Mouse (Mus musculus): ENCODE data around the gene Casc3. TPM values are rescaled to one million over a fixed set of nuclear protein-coding genes. Genes with fewer than 3 reads are reported as not detected.

Gene Casc3
- polyA plus RNA-seq, 1 experiment from 2014 or later: 7.0 TPM

DNA sequence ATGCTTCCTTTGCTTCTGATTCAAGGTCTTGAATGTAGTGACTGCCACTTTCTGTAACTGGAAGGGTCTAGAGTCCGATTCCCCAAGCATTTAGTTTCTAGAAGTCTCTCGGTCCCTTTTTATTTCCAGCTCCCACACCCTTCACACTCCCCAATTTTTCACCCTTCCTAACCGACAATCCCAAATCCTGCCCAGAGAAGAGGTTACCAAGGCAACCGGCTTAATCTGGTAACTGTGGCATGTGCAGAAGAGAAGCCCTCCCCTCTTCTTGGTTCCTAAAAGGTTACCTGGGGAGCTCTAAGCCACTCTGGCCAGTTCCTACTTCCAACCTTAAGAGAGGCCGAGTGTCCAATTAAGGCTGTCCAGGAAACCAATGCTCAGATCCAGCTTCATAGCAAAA is 30.6 kb downstream of the Casc3 start:
- peaks cover 32% of the 10 kb centered on the region for H3K36me3 ChIP-seq (replicated peaks; ENCODE audit: insufficient read depth, low read length)
- H3K9ac ChIP-seq (replicated peaks): no peak overlapping the region
- no peak overlapping the region for H3K4me3 ChIP-seq (ENCODE audit: low read depth, low read length)
- 67% methylated on average over 5 of the region's 5 CpGs for whole genome bisulfite sequencing (ENCODE audit: insufficient replicate concordance)
- peaks cover 12% of the 10 kb centered on the region for H3K4me1 ChIP-seq (ENCODE audit: insufficient read depth)
- H3K27ac ChIP-seq (ENCODE audit: low read depth): no peak overlapping the region
- TF ChIP-seq CTCF (IDR thresholded peaks at IDR 0.05; ENCODE audit: low read depth): no peak
- H3K4me2 ChIP-seq (ENCODE audit: low read depth, low read length): no peak overlapping the region
- DNase-seq: no peak
- ATAC-seq: no peak
- no peaks in the 10 kb centered on the region for H3K9me3 ChIP-seq (ENCODE audit: low read length)
- peaks cover 19% of the 10 kb centered on the region for H3K27me3 ChIP-seq (ENCODE audit: insufficient read depth, low read length)

DNA sequence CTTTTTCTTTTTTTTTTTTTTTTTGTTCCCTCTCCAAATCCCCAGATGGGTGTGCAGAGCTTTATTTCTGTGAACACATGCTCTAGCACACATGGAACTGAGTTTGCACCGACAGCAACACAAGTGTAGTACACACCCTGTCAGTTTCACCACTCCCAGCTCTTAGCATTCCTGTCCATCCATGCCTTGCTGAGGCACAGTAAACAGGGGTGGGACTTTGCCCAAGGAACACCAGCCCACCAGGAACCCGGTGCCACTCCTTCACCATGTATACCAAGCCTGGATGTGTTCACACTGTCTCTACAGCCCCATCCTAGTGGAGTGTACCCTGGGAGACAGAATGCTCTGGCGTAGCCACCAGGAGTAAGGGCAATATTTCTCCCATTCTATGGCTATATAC is 31.0 kb downstream of the Casc3 start:
- no peak for ATAC-seq
- Histone ChIP-seq H3K9ac (replicated peaks) (no peak overlapping the region), H3K4me1 (ENCODE audit: insufficient read depth) (peaks cover 12% of the 10 kb centered on the region), H3K4me3 (ENCODE audit: low read depth, low read length) (no peak overlapping the region), H3K4me2 (ENCODE audit: low read depth, low read length) (no peak overlapping the region), H3K36me3 (replicated peaks; ENCODE audit: insufficient read depth, low read length) (peaks cover 31% of the 10 kb centered on the region), H3K9me3 (ENCODE audit: low read length) (no peaks in the 10 kb centered on the region), H3K27ac (ENCODE audit: low read depth) (no peak overlapping the region), H3K27me3 (ENCODE audit: insufficient read depth, low read length) (peaks cover 19% of the 10 kb centered on the region)
- no peak for DNase-seq
- no peak for TF ChIP-seq EP300 (IDR thresholded peaks at IDR 0.05; ENCODE audit: low read depth)
- no peak for TF ChIP-seq CTCF (IDR thresholded peaks at IDR 0.05; ENCODE audit: low read depth)
- WGBS (ENCODE audit: insufficient replicate concordance): 57% methylated on average over 3 of the region's 3 CpGs

DNA sequence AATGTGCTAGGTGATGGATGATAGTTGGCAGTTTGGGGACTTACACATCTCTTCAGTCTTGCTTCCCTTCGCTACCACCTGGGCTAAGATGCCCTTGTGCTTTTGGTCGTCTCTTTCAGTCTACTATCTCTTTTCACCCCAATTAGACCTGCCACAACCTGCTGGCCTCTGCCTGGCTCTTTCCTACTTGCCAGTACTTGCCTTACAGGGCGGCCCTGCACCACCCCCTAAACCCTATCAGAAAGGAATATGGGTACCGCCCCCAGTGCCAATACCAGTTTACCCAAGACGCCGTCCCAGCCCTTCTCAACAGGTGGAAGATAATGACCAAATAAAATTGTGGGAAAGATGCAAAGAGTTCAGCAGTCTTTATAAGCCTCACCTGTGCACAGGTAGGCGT is 31.4 kb downstream of the Casc3 start:
- WGBS (ENCODE audit: insufficient replicate concordance): 37% methylated on average over 7 of the region's 7 CpGs
- Histone ChIP-seq H3K9ac (replicated peaks) (no peak overlapping the region), H3K4me3 (ENCODE audit: low read depth, low read length) (peak overlapping the region; percentile 57)

DNA sequence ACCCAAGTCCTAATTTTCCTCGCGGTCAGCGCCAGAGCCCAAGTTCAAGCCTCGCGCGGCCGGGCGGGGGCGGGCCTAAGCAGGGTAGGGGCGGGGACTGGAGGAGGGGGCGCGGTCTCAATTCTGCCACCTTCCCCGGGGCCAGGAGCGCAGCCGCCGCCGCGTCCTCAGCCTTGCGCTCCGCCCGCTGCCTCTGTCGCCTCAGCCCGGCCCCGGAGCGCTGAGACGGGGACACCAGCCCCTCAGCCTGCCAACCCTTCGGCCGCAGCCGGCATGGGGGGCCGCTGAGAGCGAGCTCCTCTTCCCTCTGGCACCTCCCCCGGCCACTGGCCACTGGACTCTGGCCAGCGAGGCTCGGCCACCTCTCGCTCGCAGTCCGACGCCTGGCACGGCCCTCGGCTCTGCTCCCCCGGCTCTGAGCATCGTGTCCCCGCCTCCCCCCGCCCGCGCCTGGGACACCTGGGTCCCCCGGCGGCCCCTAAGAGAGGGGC is 32.0 kb downstream of the Casc3 start, which contains the start of gene Rapgefl1:
Rapgefl1 (plus strand) TSS at position 135 of the 491 bp plus-strand sequence.
- H3K4me3 ChIP-seq (ENCODE audit: low read depth, low read length): peak within 1 kb of the TSS; percentile 57
- peak within 1 kb of the TSS; percentile 85 for H3K4me2 ChIP-seq (ENCODE audit: low read depth, low read length)
- TF ChIP-seq EP300 (IDR thresholded peaks at IDR 0.05; ENCODE audit: low read depth) (no peak), CTCF (IDR thresholded peaks at IDR 0.05; ENCODE audit: low read depth) (no peak)
- H3K9ac ChIP-seq (replicated peaks): peak within 1 kb of the TSS; percentile 68
- WGBS (ENCODE audit: insufficient replicate concordance): under 1% methylated on average over 37 of the region's 48 CpGs
- DNase-seq: peak; percentile 90
- H3K9me3 ChIP-seq (ENCODE audit: low read length): no peaks in the 10 kb centered on the region
- H3K4me1 ChIP-seq (ENCODE audit: insufficient read depth): peaks cover 12% of the 10 kb centered on the region
- ATAC-seq: peak; percentile 92
- no peak within 1 kb of the TSS for H3K27ac ChIP-seq (ENCODE audit: low read depth)
- H3K36me3 ChIP-seq (replicated peaks; ENCODE audit: insufficient read depth, low read length): peaks cover 23% of the 10 kb centered on the region
- H3K27me3 ChIP-seq (ENCODE audit: insufficient read depth, low read length): peaks cover 19% of the 10 kb centered on the region

More for the DNA sequence above, 31.4 kb downstream of the Casc3 start:
- DNase-seq: no peak
- Histone ChIP-seq H3K27me3 (ENCODE audit: insufficient read depth, low read length) (peaks cover 19% of the 10 kb centered on the region), H3K27ac (ENCODE audit: low read depth) (no peak overlapping the region), H3K4me2 (ENCODE audit: low read depth, low read length) (peak overlapping the region; percentile 85), H3K4me1 (ENCODE audit: insufficient read depth) (peaks cover 12% of the 10 kb centered on the region), H3K36me3 (replicated peaks; ENCODE audit: insufficient read depth, low read length) (peaks cover 28% of the 10 kb centered on the region), H3K9me3 (ENCODE audit: low read length) (no peaks in the 10 kb centered on the region)
- ATAC-seq: no peak
- TF ChIP-seq EP300 (IDR thresholded peaks at IDR 0.05; ENCODE audit: low read depth): no peak
- no peak for TF ChIP-seq CTCF (IDR thresholded peaks at IDR 0.05; ENCODE audit: low read depth)

DNA sequence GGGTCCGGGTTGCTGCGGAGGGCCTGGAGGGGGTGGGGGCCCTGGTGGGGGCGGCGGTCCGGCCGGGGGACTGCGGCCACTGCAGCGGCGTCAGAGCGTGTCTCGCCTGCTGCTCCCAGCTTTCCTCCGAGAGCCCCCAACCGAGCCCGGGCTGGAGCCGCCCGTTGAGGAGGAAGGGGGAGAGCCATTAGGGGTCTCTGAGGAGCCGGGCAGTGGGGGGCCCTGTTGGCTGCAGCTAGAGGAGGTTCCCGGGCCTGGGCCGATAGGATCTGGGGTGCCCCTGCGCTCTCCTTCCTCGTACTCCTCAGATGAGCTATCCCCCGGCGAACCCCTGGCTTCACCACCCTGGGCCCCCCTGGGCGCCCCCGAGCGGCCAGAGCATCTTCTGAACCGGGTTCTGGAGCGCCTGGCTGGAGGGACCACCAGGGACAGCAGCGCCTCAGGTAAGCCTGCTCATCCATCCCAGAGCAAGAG is 32.6 kb downstream of the Casc3 start:
- Histone ChIP-seq H3K4me2 (ENCODE audit: low read depth, low read length) (peak overlapping the region; percentile 85), H3K4me3 (ENCODE audit: low read depth, low read length) (peak overlapping the region; percentile 57), H3K27ac (ENCODE audit: low read depth) (no peak overlapping the region), H3K9ac (replicated peaks) (peak overlapping the region; percentile 68), H3K4me1 (ENCODE audit: insufficient read depth) (peaks cover 12% of the 10 kb centered on the region), H3K27me3 (ENCODE audit: insufficient read depth, low read length) (peaks cover 19% of the 10 kb centered on the region), H3K36me3 (replicated peaks; ENCODE audit: insufficient read depth, low read length) (peaks cover 17% of the 10 kb centered on the region), H3K9me3 (ENCODE audit: low read length) (no peaks in the 10 kb centered on the region)
- ATAC-seq (no peak), DNase-seq (no peak)
- WGBS (ENCODE audit: insufficient replicate concordance): 4% methylated on average over 13 of the region's 29 CpGs
- TF ChIP-seq CTCF (IDR thresholded peaks at IDR 0.05; ENCODE audit: low read depth) (peak; percentile 20; the same call in 1 of the 2 replicates), EP300 (IDR thresholded peaks at IDR 0.05; ENCODE audit: low read depth) (no peak)

DNA sequence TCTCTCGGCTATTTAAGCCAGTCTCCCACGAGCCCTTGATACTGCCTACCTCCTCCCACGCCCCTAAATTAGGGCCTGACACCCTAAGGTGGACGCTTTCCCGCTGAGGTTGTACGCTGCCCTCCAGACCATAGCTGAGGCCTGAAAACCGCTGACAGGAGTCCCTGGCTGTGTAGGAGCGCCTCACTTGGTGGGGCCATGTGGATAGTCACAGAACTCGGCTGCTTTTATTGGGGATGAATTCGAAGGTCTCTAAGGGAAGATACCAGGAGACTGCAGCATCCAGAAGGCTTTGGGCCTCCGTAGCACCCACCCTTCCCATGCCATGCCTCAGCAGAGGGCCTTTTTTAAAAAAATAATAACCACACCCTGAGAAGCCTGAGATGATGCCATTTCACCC is 33.2 kb downstream of the Casc3 start:
- ATAC-seq (no peak), DNase-seq (no peak)
- Histone ChIP-seq H3K9ac (replicated peaks) (no peak overlapping the region), H3K4me3 (ENCODE audit: low read depth, low read length) (no peak overlapping the region), H3K4me1 (ENCODE audit: insufficient read depth) (peaks cover 12% of the 10 kb centered on the region), H3K27ac (ENCODE audit: low read depth) (no peak overlapping the region), H3K4me2 (ENCODE audit: low read depth, low read length) (peak overlapping the region; percentile 85; the same call in 1 of the 2 replicates), H3K9me3 (ENCODE audit: low read length) (no peaks in the 10 kb centered on the region), H3K27me3 (ENCODE audit: insufficient read depth, low read length) (peaks cover 19% of the 10 kb centered on the region), H3K36me3 (replicated peaks; ENCODE audit: insufficient read depth, low read length) (peaks cover 11% of the 10 kb centered on the region)
- WGBS (ENCODE audit: insufficient replicate concordance): 66% methylated on average over 11 of the region's 11 CpGs
- TF ChIP-seq CTCF (IDR thresholded peaks at IDR 0.05; ENCODE audit: low read depth): no peak
- TF ChIP-seq EP300 (IDR thresholded peaks at IDR 0.05; ENCODE audit: low read depth): no peak

Measured in liver, postnatal 0 days (tissue).